Mouse (Mus musculus): ENCODE results near the gene Timd2. TPM values are rescaled to one million over a fixed set of nuclear protein-coding genes. Genes with fewer than 3 reads are reported as not detected.
"Not testable (repeated sequence)": the region's sequence is repeated elsewhere in the genome, so short reads cannot be mapped to it uniquely, and the experiment has no call there.

Gene Timd2
- polyA plus RNA-seq (2012; rRNA removed) = 0.28 and 0.79 TPM in 2 replicates

GRCm38 (mm10) chr11:46706664-46707356, at the start of gene Timd2:
Gene Timd2 (minus strand): TSS chr11:46707061.
- no peak for DNase-seq (ENCODE audit: low read depth)

- not testable (repeated sequence) for DNase-seq (ENCODE audit: low read depth)
Observed at GRCm38 (mm10) chr11:46755714-46756113, 48.9 kb upstream of the Timd2 start.

GRCm38 (mm10) chr11:46754669-46755068, 47.8 kb upstream of the Timd2 start:
- DNase-seq (ENCODE audit: low read depth) = no peak

GRCm38 (mm10) chr11:46753662-46754061, 46.8 kb upstream of the Timd2 start:
- no peak for DNase-seq (ENCODE audit: low read depth)

- DNase-seq (ENCODE audit: low read depth) = no peak
Observed at GRCm38 (mm10) chr11:46747996-46748395, 41.1 kb upstream of the Timd2 start.

GRCm38 (mm10) chr11:46741716-46742115, 34.9 kb upstream of the Timd2 start:
- no peak for DNase-seq (ENCODE audit: low read depth)

- DNase-seq (ENCODE audit: low read depth) = no peak
Observed at GRCm38 (mm10) chr11:46740886-46741285, 34.0 kb upstream of the Timd2 start.

- DNase-seq (ENCODE audit: low read depth) = no peak
Observed at GRCm38 (mm10) chr11:46739501-46739900, 32.6 kb upstream of the Timd2 start.

- DNase-seq (ENCODE audit: low read depth) = not testable (repeated sequence)
Observed at GRCm38 (mm10) chr11:46735076-46735475, 28.2 kb upstream of the Timd2 start, which contains the start of gene Havcr1. Gene Havcr1 (plus strand): TSS chr11:46735080.

- no peak for DNase-seq (ENCODE audit: low read depth)
Observed at GRCm38 (mm10) chr11:46734617-46735016, 27.8 kb upstream of the Timd2 start.

- no peak for DNase-seq (ENCODE audit: low read depth)
Observed at GRCm38 (mm10) chr11:46733242-46733789, 26.5 kb upstream of the Timd2 start.

- DNase-seq (ENCODE audit: low read depth) = no peak
Observed at GRCm38 (mm10) chr11:46731541-46732070, 24.7 kb upstream of the Timd2 start.

- DNase-seq (ENCODE audit: low read depth) = no peak
Observed at GRCm38 (mm10) chr11:46698830-46699229, 8.0 kb downstream of the Timd2 start.

- no peak for DNase-seq (ENCODE audit: low read depth)
Observed at GRCm38 (mm10) chr11:46698278-46698655, 8.6 kb downstream of the Timd2 start.

GRCm38 (mm10) chr11:46697433-46698277, 9.2 kb downstream of the Timd2 start:
- no peak for DNase-seq (ENCODE audit: low read depth)

GRCm38 (mm10) chr11:46695849-46696248, 11.0 kb downstream of the Timd2 start:
- DNase-seq (ENCODE audit: low read depth) = not testable (repeated sequence)

- no peak for DNase-seq (ENCODE audit: low read depth)
Observed at GRCm38 (mm10) chr11:46690136-46690535, 16.7 kb downstream of the Timd2 start.

- no peak for DNase-seq (ENCODE audit: low read depth)
Observed at GRCm38 (mm10) chr11:46683723-46684122, 23.1 kb downstream of the Timd2 start.

GRCm38 (mm10) chr11:46682842-46683241, 24.0 kb downstream of the Timd2 start:
- DNase-seq (ENCODE audit: low read depth) = no peak

- DNase-seq (ENCODE audit: low read depth) = no peak
Observed at GRCm38 (mm10) chr11:46667938-46668337, 38.9 kb downstream of the Timd2 start.

GRCm38 (mm10) chr11:46667105-46667504, 39.8 kb downstream of the Timd2 start:
- DNase-seq (ENCODE audit: low read depth) = no peak

All from gonadal fat pad, adult 2 months (tissue).